Mouse (Mus musculus): ENCODE measurements around the gene Glis3. TPM values are rescaled to one million over a fixed set of nuclear protein-coding genes. Genes with fewer than 3 reads are reported as not detected.
A peak's percentile ranks its signal among the peaks of the same experiment; 100 is the strongest.

Glis3 gene
- total RNA-seq, 4 experiments from 2014 or later, result 0.98 to 1.7 (median 1.5) TPM

DNA sequence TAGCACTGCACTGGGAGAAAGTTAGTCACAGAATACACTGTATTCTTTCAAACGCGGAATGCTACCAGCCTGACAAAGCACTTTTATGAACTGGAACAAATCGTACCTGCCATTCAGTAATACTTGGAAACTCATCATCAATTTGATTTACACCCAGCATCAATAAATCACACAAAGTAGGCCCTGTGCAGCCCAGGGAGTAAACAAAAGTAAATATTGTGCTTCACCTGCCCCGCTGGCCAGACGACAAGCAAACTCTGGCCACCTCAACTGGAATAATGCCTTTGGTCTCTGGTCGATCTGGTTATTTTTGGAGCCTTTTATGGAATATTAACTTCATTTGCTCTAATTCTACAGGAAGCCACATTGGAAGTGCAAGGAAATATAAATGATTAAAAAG is 23.0 kb downstream of the Glis3 start:
- DNase-seq (ENCODE audit: low spot score), result no peak

GRCm38 (mm10) chr19:28655166-28655565 is 24.7 kb downstream of the Glis3 start:
- no peak for DNase-seq (ENCODE audit: low spot score)

GRCm38 (mm10) chr19:28650836-28651235 is 29.0 kb downstream of the Glis3 start:
- DNase-seq (ENCODE audit: low spot score), result no peak

DNA sequence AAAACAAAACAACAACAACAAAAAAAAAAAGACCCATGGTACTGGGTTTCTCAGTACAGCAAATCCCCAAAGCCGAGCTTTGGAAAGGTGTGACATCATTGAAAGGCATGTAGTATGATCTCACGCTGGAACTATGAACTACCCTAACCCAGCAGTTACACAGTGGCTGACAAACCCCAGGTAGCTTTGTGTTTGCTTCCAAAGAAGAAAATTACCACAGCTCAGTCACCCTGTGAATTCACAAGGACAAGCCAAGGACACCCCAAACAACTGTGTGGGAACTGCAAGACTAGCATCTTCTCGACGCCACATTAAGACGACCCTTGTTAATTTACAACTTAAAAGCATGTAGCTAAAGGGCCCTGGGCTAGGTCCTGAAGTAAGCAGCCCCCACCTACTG is 30.4 kb downstream of the Glis3 start:
- DNase-seq (ENCODE audit: low spot score), result no peak

DNA sequence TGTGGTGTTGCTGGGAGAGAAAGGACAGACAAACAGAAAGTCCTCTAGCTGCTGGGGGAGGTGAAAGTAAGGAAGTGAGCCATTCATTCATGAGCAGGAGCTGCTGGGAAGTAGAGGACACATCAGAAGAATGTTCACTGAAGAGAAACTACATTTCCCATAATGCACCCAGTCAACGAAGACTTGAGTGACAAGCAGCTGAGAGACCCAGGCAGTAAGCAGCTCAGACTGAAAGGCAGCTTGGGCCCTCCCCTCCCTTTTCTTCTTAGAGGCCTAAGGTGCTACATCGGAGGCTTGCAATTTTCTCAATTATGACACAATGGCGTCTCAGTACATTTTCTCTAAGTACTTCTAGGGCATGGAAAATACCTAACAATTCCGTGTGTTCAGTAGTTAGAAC is 31.0 kb downstream of the Glis3 start:
- DNase-seq (ENCODE audit: low spot score), result no peak

- no peak for DNase-seq (ENCODE audit: low spot score)
These were observed 32.5 kb downstream of the Glis3 start for GRCm38 (mm10) chr19:28647424-28647823.

DNA sequence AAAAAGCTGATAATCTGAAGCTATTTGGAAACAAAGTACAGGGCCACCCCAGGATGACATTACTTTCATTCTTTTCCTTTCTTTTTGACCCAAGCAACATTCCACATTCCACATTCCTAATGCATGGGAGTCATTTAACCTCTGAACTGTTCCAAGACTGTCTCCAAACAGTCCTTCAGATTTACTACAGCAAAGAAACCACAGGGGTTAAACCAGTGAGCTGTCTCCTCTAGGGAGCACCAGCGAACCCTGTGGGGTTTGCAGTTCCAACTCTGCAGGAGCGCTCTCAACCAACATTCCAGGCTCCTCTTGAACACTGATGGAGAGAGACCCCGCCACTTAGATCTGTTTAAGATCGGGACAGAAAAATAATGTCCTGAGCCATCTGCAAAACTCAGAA is 33.6 kb downstream of the Glis3 start:
- no peak for DNase-seq (ENCODE audit: low spot score)

- no peak for DNase-seq (ENCODE audit: low spot score)
These were observed 39.0 kb downstream of the Glis3 start for GRCm38 (mm10) chr19:28640861-28641381.

DNA sequence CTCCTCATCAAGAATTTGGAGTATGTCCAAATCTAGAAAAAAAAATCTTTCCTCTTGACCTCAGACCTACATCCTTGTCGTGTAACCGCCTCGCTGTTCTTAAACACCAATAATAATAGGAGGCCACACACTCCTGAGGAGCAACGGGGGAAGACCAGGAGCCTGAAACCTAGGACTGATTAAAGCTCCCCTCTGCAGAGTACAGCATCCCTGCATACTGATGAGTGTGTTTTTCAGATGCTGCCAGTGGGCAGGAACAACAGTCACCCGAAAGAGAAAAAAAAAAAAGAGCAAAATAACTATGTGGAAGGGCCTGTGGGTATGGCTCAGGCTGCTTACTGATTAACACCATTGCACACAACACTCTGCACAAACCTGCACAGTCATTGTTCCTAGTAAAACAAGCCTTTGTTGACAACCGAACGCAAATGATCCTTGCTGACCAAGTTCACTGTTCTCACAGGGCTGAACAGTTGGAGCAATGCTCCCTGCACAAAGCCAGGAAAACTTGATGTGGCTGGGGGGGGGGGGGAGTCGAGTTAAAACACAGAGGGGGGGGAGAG is 43.8 kb downstream of the Glis3 start:
- DNase-seq (ENCODE audit: low spot score), result no peak

DNA sequence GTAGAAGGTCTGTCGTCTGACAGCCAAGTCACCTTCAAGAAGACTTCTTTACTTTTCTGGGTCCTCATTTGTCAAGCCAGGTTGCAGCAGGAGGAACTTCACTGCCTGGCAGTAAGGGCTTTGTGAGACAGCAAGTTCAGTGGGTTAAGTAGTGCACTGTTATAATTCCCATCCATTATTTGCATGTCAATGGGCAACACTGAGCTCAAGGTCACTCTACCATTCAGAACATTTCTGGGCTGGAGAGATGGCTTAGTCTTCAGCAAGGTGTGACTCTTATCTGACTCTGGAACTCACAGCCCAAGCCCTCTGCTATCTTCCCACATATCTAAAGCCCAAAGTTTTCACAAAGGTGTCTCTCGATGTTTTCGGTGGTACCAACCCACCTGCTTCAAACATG is 44.9 kb downstream of the Glis3 start:
- no peak for DNase-seq (ENCODE audit: low spot score)

DNA sequence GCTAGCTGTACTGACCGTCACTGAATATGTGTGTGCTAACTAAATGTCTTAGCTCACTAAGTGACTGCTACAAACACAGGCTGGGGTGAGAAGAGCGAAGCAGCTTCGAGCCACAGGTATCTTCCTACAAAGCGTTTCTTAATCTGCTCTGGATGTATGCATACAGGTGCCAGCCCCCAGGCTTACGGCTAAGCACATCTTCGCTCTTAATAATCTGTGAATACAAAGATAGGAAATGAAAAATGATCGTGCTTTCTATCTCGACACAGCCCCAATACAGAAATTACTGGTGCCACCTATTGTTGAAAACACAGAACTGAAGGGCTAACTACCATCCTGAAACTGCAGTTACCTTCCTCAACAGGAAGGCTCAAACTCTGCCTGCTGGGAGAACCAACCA is 51.5 kb downstream of the Glis3 start:
- no peak for DNase-seq (ENCODE audit: low spot score)

- no peak for DNase-seq (ENCODE audit: low spot score)
These were observed 53.7 kb downstream of the Glis3 start for GRCm38 (mm10) chr19:28626189-28626588.

- no peak for DNase-seq (ENCODE audit: low spot score)
These were observed 55.3 kb downstream of the Glis3 start for GRCm38 (mm10) chr19:28624571-28624970.

DNA sequence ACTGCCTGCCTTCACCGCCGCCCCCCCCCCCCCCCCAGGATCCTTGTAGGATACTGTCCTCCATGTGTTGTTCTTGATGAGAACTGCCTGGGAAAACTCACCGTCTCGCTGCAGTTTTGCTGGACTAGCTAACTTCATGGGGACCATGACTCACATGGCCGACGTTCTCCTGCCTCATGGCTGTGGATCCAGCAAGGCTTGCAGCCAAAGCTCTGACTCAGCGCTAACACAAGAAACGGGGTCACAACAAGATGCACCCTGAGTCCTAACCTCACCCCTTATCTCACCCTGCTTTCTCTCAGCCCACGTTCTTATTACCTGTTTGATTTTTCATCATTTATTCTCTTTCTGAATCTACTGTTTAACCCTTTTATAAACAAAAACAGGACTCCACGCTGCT is 56.2 kb downstream of the Glis3 start:
- DNase-seq (ENCODE audit: low spot score), result peak; percentile 61

DNA sequence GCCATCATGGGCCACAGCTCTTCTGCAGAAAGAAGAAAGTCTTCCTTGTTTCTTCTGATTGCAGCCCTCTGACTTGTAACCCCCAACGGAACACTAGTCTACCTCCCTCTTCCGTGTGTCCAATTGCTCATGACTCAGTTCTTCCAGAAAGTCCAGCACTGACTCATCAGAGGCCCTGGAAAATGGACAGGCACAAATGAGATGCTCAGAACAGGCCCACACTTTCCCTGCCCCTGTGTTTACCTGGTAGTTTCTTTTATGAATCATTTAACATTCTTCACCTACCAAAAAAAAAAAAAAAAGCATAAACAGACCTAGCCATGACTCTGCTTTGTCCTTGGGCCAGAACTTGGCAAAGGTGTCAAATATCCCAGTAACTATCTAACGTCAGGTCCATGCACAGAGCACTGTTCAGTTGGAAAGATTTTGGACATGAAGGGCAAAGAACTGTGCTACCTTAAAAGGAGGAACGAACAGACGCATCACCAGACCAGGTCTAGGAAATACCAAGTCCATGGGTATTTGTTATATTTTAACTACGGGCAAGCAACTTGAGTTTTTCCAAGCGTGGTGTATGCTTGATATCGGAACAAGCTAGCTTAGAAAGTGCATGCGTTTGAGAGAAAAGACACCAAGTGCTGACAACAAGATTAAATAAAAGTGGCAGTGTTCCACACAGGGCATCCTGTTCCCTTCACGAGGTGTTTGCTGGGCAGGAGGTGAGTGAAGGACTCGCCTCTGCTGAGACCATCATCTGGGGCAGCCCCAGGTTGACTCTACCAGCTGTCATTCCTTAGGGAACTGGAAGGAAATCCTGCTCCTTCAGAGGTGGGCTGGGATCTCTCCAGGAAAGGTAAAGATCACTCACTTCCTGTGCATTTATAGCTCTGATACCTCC is 58.0 kb downstream of the Glis3 start:
- DNase-seq (ENCODE audit: low spot score), result no peak

DNA sequence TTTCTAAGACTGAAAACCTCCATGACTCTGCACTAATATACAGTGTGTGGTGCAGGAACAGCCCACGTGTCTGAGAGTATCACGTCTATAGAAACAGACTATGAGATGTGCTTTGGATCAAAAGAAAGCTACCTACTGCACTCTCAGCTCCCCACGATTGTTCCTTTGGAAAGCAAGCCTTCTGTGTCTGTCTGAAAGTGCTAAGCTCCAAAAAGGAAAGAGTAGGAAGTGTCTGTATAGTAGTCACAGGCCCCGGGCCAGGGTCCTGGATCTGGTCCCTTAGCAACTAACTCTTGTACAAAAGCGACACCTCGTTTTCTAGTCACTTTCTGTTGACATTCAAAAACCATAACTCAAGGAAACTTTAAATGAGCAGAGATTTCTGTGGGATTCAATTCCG is 62.1 kb downstream of the Glis3 start:
- no peak for DNase-seq (ENCODE audit: low spot score)

DNA sequence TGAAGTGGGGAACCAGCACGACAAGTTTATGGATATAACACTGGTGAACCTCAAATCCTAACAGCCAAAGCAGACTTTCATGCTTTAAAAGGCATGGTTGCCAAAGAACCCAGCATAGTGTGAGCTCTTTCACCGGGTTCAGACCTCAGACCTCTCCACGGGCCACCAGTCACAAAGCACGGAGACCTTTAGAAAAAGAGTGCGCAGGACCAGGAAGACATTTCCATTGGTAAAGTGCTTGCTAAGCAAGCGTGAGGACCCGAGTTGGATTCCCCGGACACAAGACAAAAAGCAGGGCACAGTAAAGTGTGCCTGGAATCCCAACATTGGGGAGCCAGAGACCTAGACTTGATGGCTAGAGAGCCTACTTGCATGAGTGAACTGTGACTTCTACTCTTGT is 62.7 kb downstream of the Glis3 start:
- no peak for DNase-seq (ENCODE audit: low spot score)

DNA sequence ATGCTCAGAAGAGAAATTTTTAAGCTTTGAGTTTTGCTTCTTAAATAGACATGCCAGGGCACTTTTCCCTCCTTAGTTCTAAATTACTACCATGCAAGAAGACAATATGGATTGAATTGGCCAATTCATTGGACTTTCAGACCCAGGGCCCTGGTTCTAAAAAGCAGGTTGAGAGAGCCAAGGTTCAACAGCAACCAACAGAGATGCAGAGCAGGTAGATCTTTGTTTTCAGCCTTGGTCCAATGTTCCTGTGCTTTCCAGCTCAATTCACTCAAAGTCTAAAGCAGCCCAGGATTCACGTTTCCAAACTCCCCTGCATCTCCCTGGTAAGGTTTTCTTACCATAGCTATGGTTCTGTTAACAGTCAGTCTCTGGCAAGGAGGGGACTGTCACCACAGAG is 63.4 kb downstream of the Glis3 start:
- no peak for DNase-seq (ENCODE audit: low spot score)

- no peak for DNase-seq (ENCODE audit: low spot score)
These were observed 67.6 kb downstream of the Glis3 start for GRCm38 (mm10) chr19:28612249-28612648.

- no peak for DNase-seq (ENCODE audit: low spot score)
These were observed 71.1 kb downstream of the Glis3 start for GRCm38 (mm10) chr19:28608747-28609146.

DNA sequence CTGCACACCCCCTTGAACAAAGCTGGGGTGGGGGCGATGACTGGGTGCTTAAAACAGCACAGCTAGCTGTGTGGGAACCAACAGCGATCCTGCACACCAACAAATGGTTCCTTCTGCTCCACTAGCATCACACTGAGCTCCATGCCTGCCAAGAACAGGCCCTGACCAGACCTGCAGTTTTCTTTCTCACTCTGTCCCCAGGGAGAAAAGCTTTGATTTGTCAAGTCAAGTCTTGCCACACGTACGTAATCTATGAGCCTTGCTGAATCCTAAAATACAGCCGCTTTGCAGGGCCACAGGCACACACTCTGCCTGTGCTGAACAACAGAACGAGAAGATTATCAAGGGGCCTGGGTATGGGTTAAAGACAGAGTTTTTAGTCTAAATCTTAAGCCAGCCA is 71.6 kb downstream of the Glis3 start:
- peak; percentile 32 for DNase-seq (ENCODE audit: low spot score)

GRCm38 (mm10) chr19:28600866-28601265 is 79.0 kb downstream of the Glis3 start:
- DNase-seq (ENCODE audit: low spot score), result no peak

- no peak for DNase-seq (ENCODE audit: low spot score)
These were observed 85.7 kb downstream of the Glis3 start for GRCm38 (mm10) chr19:28594215-28594614.

Data from heart, adult 8-10 months (tissue).